Mouse (Mus musculus): ENCODE results near the gene Gm27027.
A peak's percentile ranks its signal among the peaks of the same experiment; 100 is the strongest.

The Gm27027 gene

GRCm38 (mm10) chr2:93976436-93977252 lies 19.5 kb downstream of the Gm27027 start:
- no peak for DNase-seq (ENCODE audit: low read depth, low spot score)

- no peak for DNase-seq (ENCODE audit: low read depth, low spot score)
Measured at GRCm38 (mm10) chr2:93975526-93976435, 20.4 kb downstream of the Gm27027 start.

GRCm38 (mm10) chr2:93975041-93975440 lies 21.1 kb downstream of the Gm27027 start:
- DNase-seq (ENCODE audit: low read depth, low spot score), result no peak

GRCm38 (mm10) chr2:93971647-93972046 lies 24.5 kb downstream of the Gm27027 start:
- DNase-seq (ENCODE audit: low read depth, low spot score), result no peak

GRCm38 (mm10) chr2:93964494-93965160 lies 31.5 kb downstream of the Gm27027 start:
- DNase-seq (ENCODE audit: low read depth, low spot score), result no peak

GRCm38 (mm10) chr2:93963802-93964201 lies 32.4 kb downstream of the Gm27027 start:
- no peak for DNase-seq (ENCODE audit: low read depth, low spot score)

GRCm38 (mm10) chr2:93961716-93962115 lies 34.4 kb downstream of the Gm27027 start:
- DNase-seq (ENCODE audit: low read depth, low spot score), result no peak

GRCm38 (mm10) chr2:93959346-93959745 lies 36.8 kb downstream of the Gm27027 start:
- no peak for DNase-seq (ENCODE audit: low read depth, low spot score)

- DNase-seq (ENCODE audit: low read depth, low spot score), result no peak
Measured at GRCm38 (mm10) chr2:93958216-93958615, 37.9 kb downstream of the Gm27027 start.

- no peak for DNase-seq (ENCODE audit: low read depth, low spot score)
Measured at GRCm38 (mm10) chr2:93957785-93958175, 38.4 kb downstream of the Gm27027 start.

- DNase-seq (ENCODE audit: low read depth, low spot score), result peak; percentile 64
Measured at GRCm38 (mm10) chr2:93956908-93957784, 39.0 kb downstream of the Gm27027 start, which contains the start of gene Gm13889. TSS of gene Gm13889 (minus strand) at chr2:93957201.

- no peak for DNase-seq (ENCODE audit: low read depth, low spot score)
Measured at GRCm38 (mm10) chr2:93956331-93956801, 39.8 kb downstream of the Gm27027 start.

- no peak for DNase-seq (ENCODE audit: low read depth, low spot score)
Measured at GRCm38 (mm10) chr2:93955886-93956285, 40.3 kb downstream of the Gm27027 start.

- DNase-seq (ENCODE audit: low read depth, low spot score), result no peak
Measured at GRCm38 (mm10) chr2:93954781-93955578, 41.2 kb downstream of the Gm27027 start.

GRCm38 (mm10) chr2:93953726-93954125 lies 42.4 kb downstream of the Gm27027 start:
- no peak for DNase-seq (ENCODE audit: low read depth, low spot score)

- DNase-seq (ENCODE audit: low read depth, low spot score), result no peak
Measured at GRCm38 (mm10) chr2:93946976-93947375, 49.2 kb downstream of the Gm27027 start.

GRCm38 (mm10) chr2:93944855-93945254 lies 51.3 kb downstream of the Gm27027 start:
- no peak for DNase-seq (ENCODE audit: low read depth, low spot score)

- no peak for DNase-seq (ENCODE audit: low read depth, low spot score)
Measured at GRCm38 (mm10) chr2:93944099-93944498, 52.1 kb downstream of the Gm27027 start.

- DNase-seq (ENCODE audit: low read depth, low spot score), result no peak
Measured at GRCm38 (mm10) chr2:93941670-93942069, 54.5 kb downstream of the Gm27027 start.

- DNase-seq (ENCODE audit: low read depth, low spot score), result no peak
Measured at GRCm38 (mm10) chr2:93938534-93938933, 57.6 kb downstream of the Gm27027 start.

All from brain, embryonic 18.5 days (tissue).